Mouse (Mus musculus) CH12.LX (cell line): ENCODE measurements around the gene Dnajc22. TPM values are rescaled to one million over a fixed set of nuclear protein-coding genes. Genes with fewer than 3 reads are reported as not detected.

Experiments
- DNase-seq: peaks from one replicate; pipeline ENCODE4 v3.0.0-alpha.2; 2013; ENCODE audit errors: extremely low read depth
- H3K27ac ChIP-seq: 2 replicates; pipeline ENCODE4 v1.5.1; 2012; ENCODE audit warnings: low read depth, mild to moderate bottlenecking, control low read depth, moderate library complexity; ENCODE audit not compliant: insufficient read depth
- H3K27me3 ChIP-seq: replicated peaks from 2 replicates; pipeline ENCODE3; 2012; ENCODE audit warnings: inconsistent platforms
- H3K36me3 ChIP-seq, 2 experiments: replicated peaks in 1 of 2; 2 replicates each; pipeline versions ENCODE3 to v1.6.1; 2012; ENCODE audit warnings: inconsistent platforms in 1 of 2, low read length in 1 of 2, mild to moderate bottlenecking in 1 of 2, mixed read lengths in 1 of 2, moderate library complexity in 1 of 2; ENCODE audit not compliant: control insufficient read depth in 1 of 2, insufficient read depth in 1 of 2
- H3K4me1 ChIP-seq, 2 experiments: 2 replicates each; pipeline ENCODE4 v1.6.1; 2012; ENCODE audit warnings: inconsistent platforms in 1 of 2, moderate library complexity in 1 of 2; ENCODE audit not compliant: insufficient read depth in 2 of 2, control insufficient read depth in 1 of 2
- H3K4me2 ChIP-seq: 2 replicates; pipeline ENCODE4 v1.6.1; 2012; ENCODE audit warnings: low read depth, mild to moderate bottlenecking, control low read depth; ENCODE audit not compliant: poor library complexity, insufficient read depth, severe bottlenecking
- H3K4me3 ChIP-seq, 3 experiments: fragments of 150-350 bp in 1 of 3; sonication (generic) in 1 of 3; replicated peaks in 1 of 3; 2 replicates each; pipeline versions ENCODE3 to v1.5.1; 2011 to 2012; ENCODE audit warnings: low read depth in 2 of 3, low read length in 2 of 3, mild to moderate bottlenecking in 2 of 3, moderate library complexity in 2 of 3, control low read depth in 1 of 3, improper control_type of control experiment in 1 of 3, inconsistent platforms in 1 of 3, mixed read lengths in 1 of 3; ENCODE audit not compliant: poor library complexity in 1 of 3
- H3K79me2 ChIP-seq: replicated peaks from 2 replicates; pipeline ENCODE4 v1.6.1; 2012; ENCODE audit warnings: mild to moderate bottlenecking, moderate library complexity; ENCODE audit not compliant: control insufficient read depth, poor library complexity, insufficient read depth, severe bottlenecking; ENCODE audit errors: extremely low read depth
- H3K9ac ChIP-seq: 2 replicates; pipeline ENCODE4 v1.6.1; 2012; ENCODE audit warnings: low read depth, mild to moderate bottlenecking, control low read depth, moderate library complexity; ENCODE audit not compliant: insufficient read depth
- H3K9me3 ChIP-seq: replicated peaks from 2 replicates; pipeline ENCODE3; 2012; ENCODE audit warnings: low read length, inconsistent platforms, mixed read lengths
- CTCF ChIP-seq, 2 experiments: IDR thresholded peaks in 1 of 2; conservative IDR thresholded peaks in 1 of 2; 2 replicates each; pipeline ENCODE4 v1.5.1; 2011 to 2012; ENCODE audit warnings: low read depth in 2 of 2, low read length in 2 of 2, improper control_type of control experiment in 1 of 2, inconsistent platforms in 1 of 2, mild to moderate bottlenecking in 1 of 2, moderate library complexity in 1 of 2
- E2F4 ChIP-seq: IDR thresholded peaks from 2 replicates; pipeline ENCODE4 v1.6.1; 2011; ENCODE audit warnings: low read depth, low read length, improper control_type of control experiment; ENCODE audit not compliant: insufficient replicate concordance
- EP300 ChIP-seq: IDR thresholded peaks from 2 replicates; pipeline ENCODE4 v1.6.1; 2011; ENCODE audit warnings: low read length, improper control_type of control experiment
- JUND ChIP-seq: conservative IDR thresholded peaks from 2 replicates; pipeline ENCODE4 v1.6.1; 2011; ENCODE audit warnings: low read depth, low read length, improper control_type of control experiment
- MEF2A ChIP-seq: IDR thresholded peaks from 2 replicates; pipeline ENCODE4 v1.6.1; 2014; ENCODE audit warnings: low read depth, mild to moderate bottlenecking, inconsistent platforms, low read length, improper control_type of control experiment, borderline replicate concordance
- MXI1 ChIP-seq: IDR thresholded peaks from 2 replicates; pipeline ENCODE4 v1.6.1; 2011; ENCODE audit warnings: mild to moderate bottlenecking, low read depth, low read length, improper control_type of control experiment
- PAX5 ChIP-seq: IDR thresholded peaks from 2 replicates; pipeline ENCODE4 v1.6.1; 2012; ENCODE audit warnings: low read length, inconsistent platforms, mixed read lengths
- POLR2A ChIP-seq: IDR thresholded peaks from 2 replicates; pipeline ENCODE4 v1.6.1; 2011; ENCODE audit warnings: low read depth, mild to moderate bottlenecking, improper control_type of control experiment, low read length
- POLR2AphosphoS2 ChIP-seq: IDR thresholded peaks from 2 replicates; pipeline ENCODE4 v1.6.1; 2011; ENCODE audit warnings: low read depth, low read length, improper control_type of control experiment
- RCOR1 ChIP-seq: conservative IDR thresholded peaks from 2 replicates; pipeline ENCODE4 v1.6.1; 2012; ENCODE audit warnings: low read depth, mild to moderate bottlenecking, inconsistent platforms, low read length, improper control_type of control experiment
- SIN3A ChIP-seq: IDR thresholded peaks from 2 replicates; pipeline ENCODE4 v1.6.1; 2012; ENCODE audit warnings: low read length, improper control_type of control experiment, inconsistent platforms
- TBP ChIP-seq: conservative IDR thresholded peaks from 2 replicates; pipeline ENCODE4 v1.6.1; 2011; ENCODE audit warnings: low read depth, low read length, improper control_type of control experiment
- TCF12 ChIP-seq: IDR thresholded peaks from 2 replicates; pipeline ENCODE4 v1.6.1; 2014; ENCODE audit warnings: low read depth, mild to moderate bottlenecking, inconsistent platforms, low read length, improper control_type of control experiment
- USF2 ChIP-seq: conservative IDR thresholded peaks from 2 replicates; pipeline ENCODE4 v1.6.1; 2011; ENCODE audit warnings: low read depth, low read length, improper control_type of control experiment
- ZNF384 ChIP-seq: IDR thresholded peaks from 2 replicates; pipeline ENCODE4 v1.6.1; 2012; ENCODE audit warnings: low read depth, low read length, improper control_type of control experiment, inconsistent platforms
- dilution Hi-C: fragments of 300-500 bp; cut with MboI; formaldehyde crosslinking; loops from 2 replicates; pipeline ENCODE4 v1.14.3; 2020; ENCODE audit warnings: low sequenced_read_pairs; ENCODE audit not compliant: extremely low pct_unique_long_range_greater_than_20kb, extremely low pct_ligation_motif_present
- in situ Hi-C: fragments of 300-500 bp; cut with MboI; formaldehyde crosslinking; loops from 3 replicates; pipeline ENCODE4 v1.14.3; 2019; ENCODE audit warnings: low sequenced_read_pairs, low pct_ligation_motif_present, low pct_unique_long_range_greater_than_20kb, mixed read lengths
- polyA plus RNA-seq: library from polyadenylated mRNA; unstranded; fragments of >175 nt; gene quantifications from 2 replicates; pipeline ENCODE4 v1.2.1, GENCODE M21; 2012; ENCODE audit warnings: low read depth; ENCODE audit not compliant: insufficient read length
- total RNA-seq, 2 experiments: library from RNA; depleted of rRNA; stranded (reverse); fragments of 300-350 nt in 1 of 2; fragments of >200 nt in 1 of 2; gene quantifications; 2 replicates each; pipeline ENCODE4 v1.2.3; 2012 to 2014

Dnajc22 gene
- total and polyA plus RNA-seq, 3 experiments, result 10.0 to 24.2 (median 12.4) TPM

DNA sequence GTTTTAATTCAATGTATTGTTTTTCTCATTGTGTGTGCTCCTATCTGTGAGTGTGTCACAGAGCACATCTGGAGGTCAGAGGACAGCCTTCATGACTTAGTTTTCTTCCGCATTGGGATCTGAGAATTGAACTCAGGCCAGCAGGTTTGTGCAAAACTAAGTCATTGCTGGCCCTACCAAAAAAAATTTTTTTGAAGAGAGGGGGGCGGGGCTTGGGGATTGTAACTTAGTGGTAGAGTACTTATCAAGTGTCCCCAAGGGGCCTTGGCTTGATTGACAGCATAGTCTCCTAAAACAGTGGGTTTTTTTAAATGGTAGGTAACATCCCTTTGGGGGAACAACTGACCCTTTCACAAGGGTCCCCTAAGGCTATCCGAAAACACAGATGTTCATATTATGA, 18.2 kb downstream of the Dnajc22 start:
- Histone ChIP-seq H3K4me2 (no peak overlapping the region), H3K36me3 (peaks cover 2 to 11% of the 10 kb centered on the region in 2 experiments), H3K4me1 (peaks cover 0 to 17% of the 10 kb centered on the region in 2 experiments; a peak in 2 of 4 replicates), H3K79me2 (no peaks in the 10 kb centered on the region), H3K27ac (no peak overlapping the region), H3K9me3 (peaks cover 2% of the 10 kb centered on the region), H3K27me3 (no peaks in the 10 kb centered on the region), H3K9ac (no peak overlapping the region), H3K4me3 (no peak overlapping the region)
- peak; percentile 59 for TF ChIP-seq ZNF384
- no peak for TF ChIP-seq POLR2A
- TF ChIP-seq USF2, result no peak
- TF ChIP-seq EP300, result 0 out of 2 replicates have a peak, but pooled peaks have one; percentile 40
- no peak for TF ChIP-seq POLR2AphosphoS2
- no peak for TF ChIP-seq MXI1
- TF ChIP-seq E2F4, result no peak
- no peak for TF ChIP-seq RCOR1
- TF ChIP-seq JUND, result no peak
- no peak for TF ChIP-seq PAX5
- TF ChIP-seq MEF2A, result no peak
- in situ Hi-C loops (no loop called here), dilution Hi-C loops (no loop called here)
- peak; percentile 40 for DNase-seq

DNA sequence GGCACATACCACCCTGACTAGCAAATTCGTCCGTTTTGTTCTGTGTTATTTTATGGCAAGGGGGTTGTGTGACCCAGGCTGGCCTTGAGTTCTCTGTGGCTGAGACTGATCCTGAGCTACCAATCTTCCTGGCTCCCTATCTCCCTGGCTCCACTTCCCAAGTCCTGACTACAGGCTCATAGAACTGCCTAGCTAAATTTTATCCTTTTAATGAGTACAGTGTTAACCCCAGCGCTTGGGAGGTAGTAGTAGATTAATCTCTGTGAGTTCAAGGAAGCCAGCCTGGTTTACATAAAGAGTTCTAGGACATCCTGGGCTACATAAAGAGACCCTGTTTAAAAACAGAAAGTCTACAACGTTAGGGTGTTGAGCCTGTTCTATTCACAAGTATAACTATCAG, 18.8 kb downstream of the Dnajc22 start:
- no peak for TF ChIP-seq TBP
- no peak for TF ChIP-seq SIN3A
- no peak for TF ChIP-seq JUND
- no peak for TF ChIP-seq MXI1
- TF ChIP-seq TCF12, result no peak
- TF ChIP-seq CTCF (conservative IDR thresholded peaks at IDR 0.05 in 1 of 2, IDR thresholded peaks at IDR 0.05 in 1 of 2; ENCODE audit: low read depth in 2 of 2, low read length in 2 of 2), result no peak
- H3K4me3 ChIP-seq, result no peak overlapping the region
- no peaks in the 10 kb centered on the region for H3K9me3 ChIP-seq
- H3K36me3 ChIP-seq, result peaks cover 2 to 9% of the 10 kb centered on the region in 2 experiments
- H3K79me2 ChIP-seq, result no peaks in the 10 kb centered on the region
- no peak overlapping the region for H3K27ac ChIP-seq
- dilution Hi-C loops, result no loop called here
- no peak overlapping the region for H3K4me2 ChIP-seq
- in situ Hi-C loops, result no loop called here
- H3K4me1 ChIP-seq, result peaks cover 0 to 17% of the 10 kb centered on the region in 2 experiments; a peak in 2 of 4 replicates
- no peak overlapping the region for H3K9ac ChIP-seq
- H3K27me3 ChIP-seq, result no peaks in the 10 kb centered on the region
- no peak for DNase-seq
